Mouse (Mus musculus) left cerebral cortex, adult 9 months (tissue): ENCODE measurements at regions not wholly inside any gene's neighbourhood (a gene's known extent, or its start where the extent isn't known, plus 50 kb on each side); places are given as distances from the start of the nearest gene placed in this dataset.
A peak's percentile ranks its signal among the peaks of the same experiment; 100 is the strongest.

ENCODE experiments used
- DNase-seq, 2 experiments: peaks; one replicate each; pipeline ENCODE4 v3.0.0; 2022; ENCODE audit warnings: low spot score in 2 of 2

DNA sequence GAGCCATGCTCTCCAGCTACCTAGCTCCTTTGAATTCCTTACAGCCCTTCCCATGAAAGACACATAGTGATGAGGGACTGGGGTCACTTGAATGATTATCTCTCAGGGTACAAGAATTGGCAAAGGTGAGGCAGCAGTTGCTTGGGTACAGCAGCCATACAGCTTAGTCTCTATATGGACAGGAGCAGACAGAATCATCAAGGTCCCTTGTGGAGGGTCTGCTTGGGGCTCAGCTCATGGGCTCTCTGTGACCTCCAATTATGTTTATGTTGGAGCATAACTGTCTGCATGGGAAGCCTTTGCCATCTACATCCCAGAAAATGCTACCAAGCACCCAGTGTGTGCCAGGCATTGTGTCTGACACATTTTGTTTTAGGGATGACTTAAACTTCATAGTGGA, 118.4 kb upstream of the Lhcgr start:
- no peak for DNase-seq

DNA sequence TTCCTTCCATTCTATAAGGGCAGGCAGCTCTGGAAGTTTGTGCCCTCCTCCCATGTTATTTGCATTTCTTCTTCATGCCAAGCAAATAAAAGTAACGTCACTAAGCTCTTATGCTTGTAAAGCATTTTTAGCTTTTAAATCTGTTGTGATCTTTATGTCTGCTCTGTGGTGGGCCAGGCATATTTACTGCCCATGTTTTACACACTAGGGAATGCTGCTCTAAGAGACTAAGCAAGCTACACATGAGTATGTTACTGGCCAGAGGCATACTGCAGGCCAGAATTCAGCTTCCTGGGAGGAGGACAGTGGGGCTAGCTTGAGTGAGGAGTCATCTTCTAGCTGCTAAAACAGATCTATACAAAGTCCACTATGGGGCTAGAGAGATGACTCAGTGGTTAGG, 110.0 kb upstream of the Lhcgr start:
- no peak for DNase-seq

DNA sequence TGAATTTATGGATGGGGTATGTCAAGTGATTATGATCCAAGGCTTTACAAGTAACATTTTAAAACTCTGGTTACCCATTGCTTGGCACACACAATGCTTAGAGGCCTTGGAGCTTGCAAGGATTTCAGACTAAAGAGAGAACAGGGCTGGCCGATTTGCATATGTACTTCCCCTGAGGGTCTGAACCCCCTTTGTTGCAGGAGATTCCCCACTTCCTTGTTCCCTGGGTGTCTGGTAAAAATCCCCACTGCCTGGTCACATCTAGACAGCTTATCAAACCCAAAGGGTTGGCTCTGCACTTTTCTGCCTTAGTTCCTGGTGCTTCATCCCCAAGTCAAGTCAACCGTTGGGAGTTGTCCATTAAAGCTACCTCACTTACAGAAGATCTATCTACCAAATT, 109.1 kb upstream of the Lhcgr start:
- no peak for DNase-seq

DNA sequence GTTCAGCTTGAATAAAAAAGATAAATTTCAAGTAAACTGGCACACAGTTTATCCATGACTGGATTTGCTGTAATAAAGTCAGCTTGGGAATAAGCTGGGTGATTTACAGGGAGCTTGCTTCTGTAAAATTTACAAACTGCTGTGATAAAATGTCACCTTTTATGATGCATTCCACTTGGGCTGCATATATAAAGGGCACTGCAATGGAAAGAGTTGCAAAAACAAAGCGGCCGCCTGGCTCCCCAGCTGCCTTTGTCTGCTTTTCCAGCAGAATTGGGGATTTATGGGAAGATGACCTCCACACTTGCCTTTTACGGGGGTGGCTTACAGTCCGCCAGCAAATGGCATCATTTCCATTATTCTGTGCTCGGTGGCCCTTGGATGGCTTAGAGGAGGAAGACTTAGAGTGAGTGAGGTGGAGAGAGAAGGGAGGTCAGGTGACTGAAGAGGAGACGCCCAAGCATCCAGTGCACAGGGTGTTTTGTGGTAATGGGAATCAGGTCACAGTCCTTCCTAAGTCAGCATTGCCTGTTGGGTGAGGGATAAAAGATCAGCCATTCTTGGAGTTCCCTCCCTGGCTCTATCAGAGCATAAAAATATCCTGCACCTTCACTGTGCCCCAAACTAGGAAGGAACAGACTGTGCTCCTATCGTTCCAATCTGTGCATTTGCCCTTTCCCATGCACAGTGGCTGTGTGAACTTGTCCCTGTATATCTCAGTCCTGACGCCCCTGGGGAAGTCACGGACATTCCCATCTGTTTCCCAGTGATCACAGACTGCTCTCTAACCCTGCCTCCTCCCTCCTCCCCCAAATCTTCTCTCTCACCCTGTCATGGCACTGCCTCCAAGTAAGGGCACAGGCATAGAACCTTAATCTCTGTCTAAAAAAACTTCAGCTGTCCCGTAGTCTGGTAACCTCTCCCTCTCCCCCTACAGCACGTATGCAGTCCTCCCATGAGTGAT, 107.2 kb upstream of the Lhcgr start:
- no peak for DNase-seq

DNA sequence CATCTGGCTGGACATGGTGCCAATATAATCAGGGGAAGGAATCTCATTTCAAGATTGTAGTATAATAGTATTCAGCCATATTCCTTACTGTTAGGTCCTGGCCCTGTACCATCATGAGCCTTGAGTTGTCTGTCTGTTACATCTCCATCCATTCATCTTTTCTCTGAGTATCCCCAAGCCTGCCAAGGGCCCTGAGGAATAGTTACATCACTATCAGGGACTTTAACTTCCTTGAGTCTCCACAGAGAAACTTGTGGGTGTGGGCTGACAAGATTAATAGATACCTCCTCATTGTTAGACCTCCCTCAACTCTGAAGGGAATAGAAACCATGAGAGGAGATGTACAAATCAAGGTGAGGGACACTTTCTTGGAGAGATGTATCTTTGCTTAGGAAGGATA, 101.7 kb upstream of the Lhcgr start:
- DNase-seq = no peak

DNA sequence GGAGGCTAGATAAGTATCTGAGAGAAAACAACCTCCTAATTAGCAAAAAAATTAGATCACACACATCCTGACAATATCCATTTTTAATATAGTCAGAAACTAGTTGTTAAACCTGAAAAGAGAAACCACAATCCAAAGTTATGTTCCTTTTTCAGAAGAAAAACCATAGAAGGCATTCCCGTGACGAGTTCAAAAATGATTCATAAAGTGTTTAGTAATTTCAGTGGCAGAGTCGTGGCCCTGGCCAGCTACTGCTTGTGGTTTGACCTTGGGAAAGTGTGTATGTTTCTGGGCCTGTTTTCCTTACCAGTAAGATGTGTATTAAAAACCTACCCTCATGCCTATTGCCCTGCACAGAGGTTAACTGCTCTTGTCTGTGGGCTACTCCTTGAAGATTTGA, 93.7 kb upstream of the Lhcgr start:
- no peak for DNase-seq

DNA sequence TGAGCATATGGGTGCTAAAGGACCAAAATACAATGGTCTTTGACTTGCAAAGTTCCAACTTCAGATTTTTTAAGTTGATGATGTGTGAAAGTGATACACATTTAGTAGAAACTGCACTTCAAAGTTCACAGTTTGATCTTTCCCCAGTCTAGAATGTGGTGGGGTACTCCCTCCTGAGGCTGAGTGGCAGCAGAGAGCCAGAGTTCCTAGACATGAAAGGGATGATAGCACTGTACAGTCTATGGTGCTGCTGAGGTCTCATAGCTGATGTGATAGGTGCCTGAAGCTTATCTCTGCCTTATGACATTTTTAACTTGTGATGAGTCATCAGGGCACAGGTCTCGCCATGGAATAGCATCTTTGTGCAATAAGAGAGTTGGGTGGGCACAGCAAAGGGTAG, 87.9 kb upstream of the Lhcgr start:
- no peak for DNase-seq

DNA sequence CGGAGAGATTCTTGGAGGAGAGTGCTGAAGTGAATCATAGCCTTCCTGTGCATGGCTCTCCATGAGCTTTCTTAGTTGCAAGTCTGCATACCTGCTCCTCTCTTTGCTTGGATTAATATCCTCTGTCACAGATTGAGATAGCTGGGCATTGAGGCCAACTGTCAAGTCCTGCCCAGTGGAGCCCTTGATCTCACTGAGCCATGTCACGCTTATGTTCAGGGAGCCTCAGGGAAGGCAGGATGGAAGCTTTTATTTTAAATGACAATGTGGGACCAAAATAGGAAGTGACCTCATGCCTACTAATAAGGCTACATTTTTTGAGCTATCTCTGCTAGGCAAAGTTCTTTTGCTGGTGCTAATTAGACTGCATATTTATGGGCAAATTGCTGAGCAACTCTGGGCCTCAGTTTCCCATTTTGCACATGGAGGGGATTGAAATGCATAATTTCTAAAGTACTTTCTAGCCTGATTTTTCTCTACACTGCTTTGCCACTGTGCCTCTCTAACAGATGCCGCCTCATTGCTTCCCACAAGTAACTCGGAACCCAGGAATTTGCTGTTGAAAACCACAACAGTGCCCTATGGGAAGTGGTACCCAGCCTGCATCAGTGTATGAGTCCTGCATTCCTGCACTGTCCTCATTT, 78.7 kb upstream of the Lhcgr start:
- DNase-seq = no peak

DNA sequence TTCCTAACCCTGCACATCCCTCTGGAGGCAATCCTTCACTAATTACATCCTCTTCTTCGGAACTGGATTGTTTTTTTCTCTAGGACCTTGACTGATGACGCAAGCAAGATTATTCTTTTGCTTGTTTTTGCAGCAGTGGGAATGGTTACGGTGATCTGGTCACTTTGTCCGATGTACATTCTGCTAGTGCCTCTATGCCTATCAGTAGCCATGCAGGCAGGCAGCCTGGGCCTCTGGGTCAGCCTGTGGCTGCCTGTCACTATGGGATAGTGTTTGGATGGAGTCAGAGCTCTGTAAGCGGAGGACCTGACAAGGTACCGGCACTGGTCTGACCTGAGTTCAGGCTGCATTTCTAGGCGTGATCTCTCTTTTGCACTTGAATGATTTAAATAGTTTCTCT, 72.8 kb upstream of the Lhcgr start:
- DNase-seq = no peak

DNA sequence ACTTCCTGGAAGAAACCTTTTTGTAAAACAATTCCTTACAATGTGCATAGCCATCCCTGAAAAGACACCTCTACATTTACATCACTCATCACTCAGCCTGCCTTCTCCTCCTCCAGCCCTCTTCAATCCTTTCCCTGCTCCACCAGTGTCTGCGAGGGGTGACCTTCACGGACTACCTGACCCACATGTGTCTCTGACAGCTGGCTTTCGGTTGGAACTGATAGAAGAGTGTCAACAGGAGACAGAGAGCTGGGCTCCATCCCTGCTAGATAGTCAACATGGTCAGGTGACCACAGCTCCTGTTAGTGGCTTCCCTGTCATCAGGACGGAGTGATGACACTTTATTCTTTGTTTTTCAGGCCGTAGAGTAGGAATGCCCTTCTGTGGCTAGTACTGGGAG, 72.4 kb upstream of the Lhcgr start:
- no peak for DNase-seq

DNA sequence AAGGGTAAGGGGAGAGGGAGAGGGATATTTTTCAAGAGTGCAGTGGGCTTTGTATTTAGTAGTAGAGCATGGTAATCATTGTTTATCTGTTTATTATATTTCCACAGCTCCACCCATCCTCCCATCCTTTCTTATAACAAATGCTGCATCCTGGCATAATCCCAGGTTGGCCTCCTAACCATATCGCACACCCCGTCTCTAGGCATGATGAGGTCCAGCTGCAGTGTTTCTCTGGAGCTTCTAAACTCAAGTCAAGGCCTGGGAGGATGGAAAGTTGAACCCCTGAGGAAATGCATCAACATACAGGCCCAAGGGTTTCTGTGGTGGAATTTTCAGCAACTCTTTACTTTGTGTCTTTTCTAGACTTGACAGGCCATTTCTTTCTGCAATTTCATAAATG, 69.3 kb upstream of the Lhcgr start:
- no peak for DNase-seq

DNA sequence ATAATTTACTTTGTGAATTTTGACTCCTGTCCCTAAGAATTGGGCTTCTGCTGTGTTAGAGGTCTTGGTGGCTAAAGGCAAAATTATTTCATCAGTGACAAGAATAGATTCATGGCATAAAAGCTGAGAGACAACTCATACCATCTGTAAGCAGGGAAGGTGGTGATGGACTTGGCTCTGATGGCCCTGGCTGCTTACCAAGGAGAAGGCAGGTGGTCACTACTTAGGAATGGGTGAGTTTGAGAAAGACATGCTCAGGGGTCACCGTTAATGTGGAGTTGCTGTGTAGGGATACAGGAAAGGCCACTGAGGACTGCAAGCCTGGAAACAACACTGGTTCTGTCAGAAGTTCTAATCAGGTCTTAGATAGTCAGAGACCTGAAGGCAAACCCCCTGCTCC, 68.8 kb upstream of the Lhcgr start:
- no peak for DNase-seq

DNA sequence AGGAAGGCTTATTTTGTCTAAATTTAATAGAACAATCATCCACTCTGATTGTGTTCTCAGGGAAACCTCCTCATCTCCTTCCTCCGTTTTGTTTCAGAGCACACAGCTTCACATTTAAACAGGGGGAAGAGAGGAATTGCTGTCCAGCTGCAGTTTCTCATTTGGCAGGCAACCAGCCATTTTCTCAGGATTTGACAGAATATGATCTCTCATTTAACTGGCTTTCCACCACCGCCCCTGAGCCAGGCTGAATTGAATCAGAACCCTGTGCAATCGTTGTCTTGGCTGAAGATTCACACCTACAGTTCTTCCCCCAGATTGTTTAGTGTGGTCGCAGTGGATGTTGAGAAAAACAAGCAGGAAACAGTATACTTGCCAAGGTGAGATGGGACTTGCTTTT, 66.9 kb upstream of the Lhcgr start:
- DNase-seq = peak in 1 of 2 experiments; percentile 12

DNA sequence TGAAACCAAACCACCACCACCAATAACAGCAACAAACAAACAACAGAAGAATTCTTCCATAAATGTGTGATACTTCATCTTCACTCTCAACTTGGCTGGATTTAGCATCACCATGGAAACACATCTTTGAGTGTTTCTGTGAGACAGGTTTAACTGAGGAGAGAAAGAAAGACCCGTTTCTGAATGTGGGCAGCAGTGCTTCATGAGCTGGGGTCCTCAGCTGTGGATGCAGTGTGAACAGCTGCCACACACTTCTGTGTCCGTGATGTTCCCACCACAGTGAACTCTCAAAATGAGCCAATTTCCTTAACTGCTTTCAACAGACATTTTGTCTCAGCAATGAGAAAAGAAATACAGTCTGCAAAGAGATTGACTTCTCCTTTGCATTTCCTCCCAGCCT, 55.5 kb upstream of the Lhcgr start:
- no peak for DNase-seq

DNA sequence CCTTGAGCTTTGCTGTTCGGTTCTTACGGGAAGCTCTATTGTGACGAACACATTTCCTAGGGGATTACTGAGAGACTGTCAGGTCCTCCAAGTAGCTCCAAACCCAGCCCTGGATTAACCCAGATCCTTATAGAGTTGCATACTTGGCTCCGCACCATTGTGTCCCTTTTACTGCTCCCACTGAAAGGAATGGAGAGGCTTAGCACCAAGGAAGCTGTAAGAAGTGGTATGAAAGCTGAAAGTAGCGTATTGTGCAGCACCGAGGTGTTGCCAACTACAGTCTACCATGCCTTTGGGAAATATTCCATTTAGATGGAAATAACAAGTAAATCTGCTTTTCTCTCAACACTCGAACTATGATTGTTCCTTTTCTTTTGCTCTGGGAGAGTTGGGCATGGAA, 53.5 kb upstream of the Lhcgr start:
- no peak for DNase-seq
